Mouse (Mus musculus) neutrophil, adult 59 days (primary cell): ENCODE measurements around the gene Cks2. TPM values are rescaled to one million over a fixed set of nuclear protein-coding genes. Genes with fewer than 3 reads are reported as not detected.

Source experiments
- total RNA-seq, 2 experiments: library from RNA; stranded (reverse); gene quantifications; 1 replicate in 1 of 2; 2 replicates in 1 of 2; pipeline ENCODE4 v1.2.4; 2023

Gene Cks2
- 100 to 1,000 TPM; 102 to 110 TPM for total RNA-seq

GRCm38 (mm10) chr13:51644829-51645789, at the start of gene Cks2:
TSS of gene Cks2 (plus strand) at chr13:51645232.

GRCm38 (mm10) chr13:51651408-51652064, 6.5 kb downstream of the Cks2 start, which contains the start of gene Secisbp2:
TSS of gene Secisbp2 (plus strand) at chr13:51651697.

Other genes starting within 250 kb of the Cks2 start
- 1 to 10 TPM; 1.8 to 2.2 TPM for gene S1pr3, start 236.6 kb upstream of the Cks2 start, total RNA-seq
- gene Shc3, start 75.8 kb upstream of the Cks2 start, total RNA-seq: not detected
- gene Secisbp2, start 6.5 kb downstream of the Cks2 start, total RNA-seq: 10 to 100 TPM; 25.9 to 28.6 TPM
- 100 to 1,000 TPM; 142 to 167 TPM for gene Sema4d, start 148.5 kb downstream of the Cks2 start, total RNA-seq
- 10 to 100 TPM; 18.2 to 23.4 TPM for gene Gadd45g, start 201.4 kb downstream of the Cks2 start, total RNA-seq